Mouse (Mus musculus) left cerebral cortex, postnatal 10 days (tissue): Measurements from ENCODE around the gene Npepps. TPM values are rescaled to one million over a fixed set of nuclear protein-coding genes. Genes with fewer than 3 reads are reported as not detected.
"Not testable (repeated sequence)": the region's sequence is repeated elsewhere in the genome, so short reads cannot be mapped to it uniquely, and the experiment has no call there.

ENCODE experiments used
- DNase-seq, 2 experiments: peaks; one replicate each; pipeline ENCODE4 v3.0.0; 2021 to 2022; ENCODE audit warnings: low spot score in 2 of 2, mixed read lengths in 1 of 2; ENCODE audit errors: extremely low spot score in 1 of 2
- intact Hi-C: fragments of 180-260 bp; cut with DNase I; formaldehyde crosslinking; loops from one replicate; pipeline ENCODE4 v1.15.1; 2025
- total RNA-seq, 2 experiments: library from RNA; stranded (reverse); gene quantifications; 2 replicates each; pipeline ENCODE4 v1.2.3; 2021

Npepps gene
- total RNA-seq, 2 experiments from 2014 or later = 145 to 150 TPM

GRCm38 (mm10) chr11:97302231-97302781 lies 21.9 kb upstream of the Npepps start:
- intact Hi-C loops = no loop called here
- DNase-seq = no peak

DNA sequence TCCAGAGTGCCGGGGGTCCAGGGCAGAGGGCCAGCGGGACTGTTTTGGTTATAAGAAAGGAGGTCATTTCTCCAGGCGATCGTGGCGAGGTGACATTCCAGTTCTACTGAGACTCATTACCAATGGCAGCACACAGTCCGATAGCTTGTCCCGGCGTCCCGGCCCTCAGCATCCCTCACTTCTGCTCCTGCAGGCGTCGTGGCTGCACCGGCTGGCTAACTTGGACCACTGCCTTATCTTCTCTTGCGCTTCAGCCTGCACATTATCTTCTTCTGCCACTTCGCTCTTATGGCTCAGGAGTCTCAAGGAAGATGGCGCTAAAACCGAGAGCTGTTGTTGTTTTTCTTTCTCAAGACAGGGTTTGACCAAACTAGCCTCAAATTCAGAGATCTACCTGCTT lies 21.0 kb upstream of the Npepps start:
- DNase-seq = no peak
- intact Hi-C loops = no loop called here

- intact Hi-C loops = no loop called here
- no peak for DNase-seq
These were observed 19.5 kb upstream of the Npepps start for GRCm38 (mm10) chr11:97299939-97300338.

DNA sequence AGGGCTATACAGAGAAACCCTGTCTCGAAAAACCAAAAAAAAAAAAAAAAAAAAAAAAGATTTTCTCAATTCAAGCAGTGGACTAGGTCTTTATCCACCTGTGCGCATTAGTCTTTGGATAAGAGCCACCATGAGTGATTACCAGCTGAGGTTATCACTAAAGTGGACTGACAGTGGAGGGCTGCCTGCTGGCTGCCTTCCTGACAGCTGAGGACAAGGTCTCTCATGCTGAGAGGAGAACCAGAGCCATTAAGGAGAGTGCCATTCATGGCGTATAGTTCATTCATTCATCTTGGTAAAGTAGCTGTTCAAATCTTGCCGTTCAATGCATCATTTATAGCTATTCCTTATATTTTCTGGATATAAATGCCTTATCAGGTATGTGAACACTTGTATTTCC lies 16.1 kb upstream of the Npepps start:
- intact Hi-C loops = no loop called here
- no peak for DNase-seq

GRCm38 (mm10) chr11:97292731-97293130 lies 12.3 kb upstream of the Npepps start:
- intact Hi-C loops = no loop called here
- DNase-seq = no peak

DNA sequence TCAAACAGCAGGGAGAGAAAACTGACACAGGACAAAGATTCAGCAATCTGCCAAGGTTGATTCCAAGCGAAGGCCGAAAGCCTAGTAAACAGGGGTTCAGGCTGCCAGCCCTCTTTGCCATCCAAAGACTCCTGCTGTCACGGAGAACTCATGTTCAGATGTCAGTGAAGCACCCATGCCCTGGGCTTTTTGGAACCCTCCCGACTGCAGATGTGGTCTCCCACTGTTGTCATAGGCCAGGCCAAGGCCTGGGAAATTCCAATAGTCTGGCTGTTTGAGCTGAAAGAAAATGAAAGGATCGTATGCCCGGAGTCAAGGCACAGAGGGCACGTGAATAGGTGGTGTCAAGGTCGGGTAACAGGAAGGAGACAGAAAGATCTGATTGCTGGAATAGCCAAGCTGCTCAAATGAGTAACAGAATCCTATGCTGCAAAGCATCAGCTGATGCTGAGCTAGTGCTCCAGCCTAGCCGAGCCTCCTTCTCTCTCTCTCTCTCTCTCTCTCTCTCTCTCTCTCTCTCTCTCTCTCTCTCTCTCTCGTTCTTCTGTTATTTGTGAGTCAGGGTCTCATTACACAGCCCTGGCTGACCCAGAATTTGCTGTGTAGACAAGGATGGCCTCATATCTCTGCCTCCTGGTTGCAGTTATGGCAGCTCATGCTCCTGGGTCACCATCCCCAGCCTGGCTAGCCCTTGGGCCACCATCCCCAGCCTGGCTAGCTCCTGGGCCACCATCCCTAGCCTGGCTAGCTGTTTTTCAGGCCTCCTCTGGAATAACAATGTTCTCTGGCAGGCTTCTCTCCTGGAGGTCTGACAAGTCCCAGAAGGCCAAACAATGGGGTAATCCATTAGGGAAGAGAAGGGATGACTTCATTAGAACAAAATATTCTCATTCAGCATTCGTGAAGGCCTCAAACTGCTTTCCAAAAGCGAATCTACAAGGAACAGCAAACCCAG lies 9.1 kb upstream of the Npepps start:
- peak; percentile 32 to 43 for DNase-seq
- intact Hi-C loops = no loop called here

DNA sequence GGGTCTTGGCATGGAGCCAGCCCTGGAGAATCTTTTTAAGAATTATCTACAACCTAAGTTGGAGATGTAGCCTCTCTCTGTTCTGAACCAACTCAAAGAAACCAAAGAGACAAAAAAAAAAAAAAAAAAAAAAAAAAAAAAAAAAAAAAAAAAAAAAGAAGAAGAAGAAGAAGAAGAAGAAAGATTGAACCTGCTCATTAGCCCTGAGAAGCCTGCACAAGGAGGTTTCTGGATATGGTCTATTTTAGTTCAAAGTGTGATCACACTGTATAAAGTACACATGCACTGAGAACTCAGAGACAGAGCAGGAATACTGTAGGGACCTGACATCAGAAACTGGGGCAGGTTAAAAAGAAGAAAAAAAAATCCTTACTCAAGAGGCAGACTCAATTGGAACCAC lies 7.2 kb upstream of the Npepps start:
- no peak for DNase-seq
- intact Hi-C loops = no loop called here

GRCm38 (mm10) chr11:97286973-97287372 lies 6.5 kb upstream of the Npepps start:
- intact Hi-C loops = no loop called here
- DNase-seq = no peak

- intact Hi-C loops = no loop called here
These were observed 5.7 kb upstream of the Npepps start for GRCm38 (mm10) chr11:97285852-97286775.

GRCm38 (mm10) chr11:97284854-97285253 lies 4.4 kb upstream of the Npepps start:
- intact Hi-C loops = loop anchor here (5.0 kb wide), 1 partner anchor 32 kb away; the partner anchor contains the start of gene Mrpl45

More at GRCm38 (mm10) chr11:97285852-97286775, 5.7 kb upstream of the Npepps start:
- no peak for DNase-seq

DNA sequence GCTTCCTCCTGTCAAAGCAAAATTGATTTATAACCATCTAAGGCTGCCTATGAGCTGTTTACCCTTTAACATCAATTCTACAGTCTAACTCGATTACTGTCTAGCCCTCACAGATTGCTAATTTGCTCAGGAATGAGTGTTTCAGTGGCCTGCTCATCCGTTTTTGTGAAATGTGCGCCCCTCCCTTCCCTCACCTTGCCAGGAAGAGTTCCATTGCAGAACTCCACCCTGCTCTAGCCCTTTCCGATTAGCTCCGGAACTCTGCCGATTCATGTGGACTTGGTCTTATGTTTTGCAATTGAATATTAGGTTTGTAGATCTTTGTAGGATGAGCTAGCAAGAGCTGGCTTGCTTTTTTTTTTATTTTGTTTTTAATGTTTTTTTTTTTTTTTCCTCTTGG lies 1.7 kb upstream of the Npepps start:
- no peak for DNase-seq

More at GRCm38 (mm10) chr11:97284854-97285253, 4.4 kb upstream of the Npepps start:
- DNase-seq = no peak

DNA sequence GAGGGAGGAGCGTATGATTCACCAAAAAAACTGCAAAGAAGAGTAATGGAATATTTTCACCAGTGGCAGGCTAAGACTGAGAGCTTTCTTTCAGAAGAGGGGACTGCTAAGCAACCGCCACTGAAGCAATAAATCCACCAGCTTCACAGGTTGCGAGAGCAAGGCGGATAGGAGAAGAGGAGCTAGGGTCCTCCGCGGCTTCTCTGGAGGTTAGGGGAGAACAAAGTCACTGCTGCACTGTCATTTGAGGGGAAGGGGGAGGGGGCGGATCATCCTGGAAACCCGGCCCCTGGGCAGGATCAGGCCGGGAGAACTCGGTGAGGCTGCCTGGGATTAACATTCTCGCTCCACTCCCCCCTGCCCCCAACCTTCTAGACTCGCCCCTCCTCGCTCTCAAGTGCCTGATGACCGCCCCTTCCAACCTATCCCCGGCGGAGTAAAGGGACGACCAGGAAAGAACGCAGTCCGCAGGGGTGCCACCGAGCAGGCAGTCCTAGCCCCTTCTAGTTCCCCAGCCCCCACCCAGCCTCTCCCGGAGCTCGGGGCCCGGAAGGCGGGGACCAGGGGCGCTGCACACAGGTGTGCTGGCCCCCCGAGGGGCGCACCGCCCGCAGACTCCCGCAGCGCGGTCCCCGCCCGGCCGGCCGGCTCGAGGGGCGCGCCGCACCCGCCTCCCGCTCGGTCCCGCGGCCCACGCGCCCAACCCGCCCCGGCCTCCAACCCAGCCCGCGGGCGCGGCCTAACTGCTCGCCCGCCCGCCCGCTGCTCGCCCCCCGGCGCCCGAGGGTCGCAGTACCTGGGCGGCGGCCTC lies 828 bp downstream of the Npepps start:
- intact Hi-C loops = loop anchor here (5.0 kb wide), 1 partner anchor 38 kb away; the partner anchor contains the start of gene Mrpl45
- peak; percentile 45 to 80 for DNase-seq

More for the DNA sequence above, 1.7 kb upstream of the Npepps start:
- intact Hi-C loops = loop anchor here (5.0 kb wide), 1 partner anchor 35 kb away; the partner anchor contains the start of gene Mrpl45

DNA sequence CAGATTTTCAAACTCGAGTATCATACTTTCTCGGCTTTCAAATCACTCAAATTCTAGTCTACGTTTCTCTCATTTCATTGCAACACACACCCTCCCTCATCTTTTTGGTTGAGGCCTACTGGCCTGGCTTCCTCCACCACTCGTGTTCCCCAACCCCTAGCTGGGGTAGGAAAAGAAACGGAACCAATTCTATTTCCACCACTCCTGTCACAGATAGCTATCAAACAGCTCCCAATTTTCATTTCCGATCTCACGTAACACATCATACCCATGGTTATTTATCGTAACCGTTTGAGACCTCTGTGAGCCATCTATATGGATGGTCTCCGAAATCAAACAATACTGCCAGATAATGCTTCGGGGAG lies 1.4 kb downstream of the Npepps start:
- DNase-seq = no peak
- intact Hi-C loops = no loop called here

DNA sequence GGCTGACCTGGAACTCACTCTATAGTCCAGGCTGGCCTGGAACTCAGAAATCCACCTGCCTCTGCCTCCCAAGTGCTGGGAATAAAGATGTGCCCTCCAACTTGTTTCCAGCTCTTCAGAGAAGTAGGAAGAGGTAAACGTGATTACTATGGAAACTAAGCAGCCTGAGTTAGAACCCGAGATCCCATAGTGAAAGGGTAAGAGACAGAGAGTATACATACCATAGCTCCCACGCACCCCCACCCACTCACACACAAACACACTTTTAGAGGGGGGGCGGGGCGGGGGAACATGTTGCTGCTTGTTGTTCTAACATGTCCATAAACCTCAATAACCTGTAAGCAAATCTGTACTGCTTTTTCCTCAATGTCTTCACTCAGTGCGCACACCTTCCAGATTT lies 2.0 kb downstream of the Npepps start:
- no peak for DNase-seq
- intact Hi-C loops = no loop called here

DNA sequence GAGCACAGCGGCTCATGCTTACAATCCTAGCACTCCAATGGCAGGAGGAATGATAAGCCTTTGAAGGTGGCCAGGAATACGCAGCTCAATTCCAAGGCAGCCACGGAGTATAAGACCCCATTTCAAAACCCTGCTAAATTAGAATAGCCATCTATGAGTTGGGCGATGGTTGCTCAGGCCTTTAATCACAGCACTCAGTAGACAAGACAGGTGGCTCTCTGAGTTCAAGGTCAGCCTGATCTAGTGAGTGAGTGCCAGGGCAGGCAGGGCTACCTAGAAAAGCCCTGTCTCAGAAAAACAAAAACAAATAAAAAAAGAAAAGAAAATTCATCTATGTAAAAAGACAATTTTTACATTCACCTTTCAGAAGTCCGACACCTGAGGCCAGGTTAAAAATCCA lies 3.3 kb downstream of the Npepps start:
- DNase-seq = no peak
- intact Hi-C loops = no loop called here

GRCm38 (mm10) chr11:97276019-97276418 lies 4.4 kb downstream of the Npepps start:
- no peak for DNase-seq
- intact Hi-C loops = no loop called here

GRCm38 (mm10) chr11:97275349-97275748 lies 5.1 kb downstream of the Npepps start:
- intact Hi-C loops = no loop called here
- no peak for DNase-seq

DNA sequence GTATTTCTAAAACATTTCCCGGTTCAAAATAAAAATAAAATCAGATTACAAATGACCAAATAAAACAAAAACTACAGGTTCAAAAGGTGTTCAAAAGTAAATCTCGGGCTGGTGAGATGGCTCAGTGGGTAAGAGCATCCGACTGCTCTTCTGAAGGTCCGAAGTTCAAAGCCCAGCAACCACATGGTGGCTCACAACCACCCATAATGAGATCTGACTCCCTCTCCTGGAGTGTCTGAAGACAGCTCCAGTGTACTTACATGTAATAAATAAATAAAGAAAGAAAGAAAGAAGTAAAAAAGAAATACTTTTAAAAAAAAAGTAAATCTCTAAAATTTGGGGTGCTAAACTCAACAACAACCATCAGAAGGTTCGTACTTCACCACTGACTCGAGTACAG lies 5.5 kb downstream of the Npepps start:
- intact Hi-C loops, DNase-seq: not testable (repeated sequence)
